Mouse (Mus musculus) cerebral cortex, adult 2 months (tissue): ENCODE data around the gene Otud7a.

Source experiments
- WGBS: fragments of 180-500 bp; shearing (Covaris S2); methylation state at CpG from one replicate; pipeline ENCODE4 v1.1.7; 2018; 5-methylcytosine and 5-hydroxymethylcytosine counted together

Otud7a gene

DNA sequence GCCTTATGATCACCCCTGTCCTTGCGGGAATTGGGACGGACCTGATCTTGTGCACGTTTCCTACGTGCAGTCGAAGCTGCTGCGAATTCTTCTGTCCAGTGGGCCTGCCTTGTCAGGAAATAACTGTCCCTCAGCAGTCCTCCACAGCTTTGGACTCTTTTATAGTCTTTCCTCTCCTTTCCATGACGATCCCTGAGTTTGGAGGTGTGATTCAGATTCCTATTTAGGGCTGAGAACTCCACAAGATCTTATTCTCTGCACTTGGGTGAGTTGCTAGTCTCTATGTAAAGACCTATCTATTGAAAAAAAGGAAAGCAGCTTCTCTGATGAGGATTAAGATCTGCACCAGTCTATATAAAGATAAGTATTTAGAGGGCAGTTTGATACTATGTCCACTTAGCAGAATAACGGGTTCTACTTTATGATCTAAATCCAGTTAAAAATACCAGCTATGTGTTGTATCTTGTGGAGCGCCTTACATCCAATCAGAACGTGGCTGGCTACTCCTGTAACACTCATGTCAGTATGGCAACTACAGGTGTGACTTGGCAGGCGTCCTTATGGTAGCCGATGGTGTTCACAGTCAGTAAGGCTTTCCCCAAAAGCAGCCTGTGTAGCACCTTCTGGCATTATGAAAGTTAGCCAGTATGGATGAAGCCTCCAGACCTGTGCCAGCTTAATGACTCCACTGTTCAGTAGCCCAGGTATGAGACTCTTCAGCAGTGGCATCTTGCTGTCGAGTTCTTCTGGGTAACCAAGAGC lies 274.8 kb downstream of the Otud7a start:
- 60% methylated on average over 13 of the region's 13 CpGs for WGBS

DNA sequence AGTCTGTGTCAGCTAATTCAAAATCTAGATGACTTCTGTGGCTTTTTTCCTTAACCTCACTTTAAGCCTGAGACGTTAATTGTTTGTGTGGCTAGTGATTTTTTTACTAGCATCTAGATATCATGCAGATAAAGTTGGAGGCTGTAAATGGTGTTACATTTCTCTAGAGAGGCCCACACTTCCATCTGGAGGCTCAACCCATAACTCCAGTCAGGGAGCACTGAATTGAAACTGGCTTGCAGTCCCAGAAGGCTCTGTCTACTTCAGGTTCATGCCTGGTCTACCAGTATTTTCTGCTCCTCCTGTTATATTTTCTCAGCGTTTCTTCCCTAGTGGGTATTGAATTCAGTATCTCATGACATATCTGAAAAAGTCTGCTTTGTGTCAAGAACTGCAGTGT lies 276.1 kb downstream of the Otud7a start:
- 30% methylated on average over 2 of the region's 2 CpGs for WGBS

DNA sequence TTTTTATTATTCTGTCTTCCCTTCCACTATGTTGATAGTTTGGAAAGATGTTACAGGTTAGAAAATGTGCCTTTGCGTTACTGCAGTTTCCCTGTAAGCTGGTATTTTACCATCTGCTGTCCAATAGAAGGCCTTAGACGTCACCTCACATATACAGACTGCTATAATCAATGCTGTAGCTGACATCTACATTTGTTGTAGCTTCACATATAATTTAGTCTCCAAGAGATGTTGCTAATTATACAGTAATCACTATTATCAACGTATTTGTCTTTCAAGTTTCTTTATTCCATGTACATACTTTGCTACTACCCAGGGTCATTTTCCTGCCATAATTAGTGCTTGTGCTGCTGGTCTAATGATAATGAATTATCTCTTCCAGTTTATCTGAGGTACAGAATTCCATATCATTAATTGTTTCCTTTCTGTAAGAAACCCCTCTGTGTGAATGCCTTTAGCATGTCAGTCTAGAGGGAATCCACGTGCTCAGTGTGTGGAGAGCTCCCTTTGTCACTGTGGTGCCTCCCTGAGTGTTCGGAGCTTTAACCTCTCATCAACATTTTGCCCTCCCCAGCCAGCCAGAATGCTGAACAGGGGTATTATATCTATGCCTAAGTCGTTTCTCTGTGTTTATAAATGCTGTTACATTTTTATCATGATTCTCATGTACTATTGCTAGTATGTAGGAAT lies 280.6 kb downstream of the Otud7a start:
- 68% methylated on average over 6 of the region's 6 CpGs for WGBS

DNA sequence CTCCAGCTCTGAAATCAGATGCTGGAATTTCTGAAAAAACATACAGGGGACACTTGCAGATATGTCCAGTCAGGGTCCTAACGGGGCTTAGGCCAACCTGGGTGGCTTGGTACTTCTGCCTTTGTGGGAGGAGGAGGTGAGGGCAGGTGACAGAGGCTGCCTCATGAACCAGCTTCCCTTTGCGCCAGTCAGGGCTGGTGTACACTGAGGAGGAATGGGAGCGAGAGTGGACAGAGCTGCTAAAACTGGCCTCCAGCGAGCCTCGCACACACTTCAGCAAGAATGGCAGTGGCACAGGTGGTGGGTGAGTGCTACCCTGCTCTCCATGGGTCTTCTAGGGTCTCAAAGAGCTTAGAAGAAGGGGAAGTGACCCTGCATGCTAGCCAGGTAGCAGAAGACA lies 285.1 kb downstream of the Otud7a start:
- WGBS = 94% methylated on average over 5 of the region's 5 CpGs

DNA sequence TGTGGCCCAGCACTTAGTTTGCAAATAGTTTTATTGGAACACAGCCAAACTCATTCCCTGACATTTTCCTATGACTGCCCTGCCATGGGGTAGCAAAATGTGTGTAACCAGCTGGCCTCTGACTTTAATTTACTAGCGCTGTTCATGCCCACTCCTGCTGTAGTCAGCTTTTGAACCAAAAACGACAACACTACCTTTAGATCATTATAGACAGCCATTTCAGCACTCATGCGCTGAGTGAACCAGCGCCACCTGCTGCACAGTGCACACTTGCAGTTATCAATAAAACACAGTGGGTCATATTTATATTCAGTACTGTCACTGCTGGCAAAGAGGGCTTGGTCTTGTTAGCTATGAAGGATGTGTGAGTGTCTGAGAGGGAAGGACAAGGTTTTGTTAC lies 293.2 kb downstream of the Otud7a start:
- WGBS = 37% methylated on average over 4 of the region's 4 CpGs

DNA sequence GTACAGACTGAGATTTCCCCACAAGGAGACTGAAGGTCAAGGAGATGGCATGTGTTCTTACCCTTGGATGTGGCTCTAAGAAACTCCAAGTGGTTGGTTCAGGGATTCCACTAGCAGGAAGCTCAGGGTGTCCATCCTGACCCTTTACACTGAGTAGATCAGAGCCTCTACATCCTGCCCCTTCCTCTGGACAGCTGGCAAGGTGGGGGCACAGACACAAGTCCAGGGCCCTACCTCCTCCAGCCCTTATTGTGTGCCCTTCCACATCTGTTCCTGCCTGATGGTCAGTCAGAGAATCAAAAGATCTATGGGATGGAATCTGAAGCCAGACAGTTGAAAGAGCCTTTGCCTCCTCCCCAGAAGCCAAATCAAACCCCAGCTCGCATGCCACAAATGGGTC lies 293.6 kb downstream of the Otud7a start:
- 91% methylated on average over 1 of the region's 1 CpGs for WGBS

DNA sequence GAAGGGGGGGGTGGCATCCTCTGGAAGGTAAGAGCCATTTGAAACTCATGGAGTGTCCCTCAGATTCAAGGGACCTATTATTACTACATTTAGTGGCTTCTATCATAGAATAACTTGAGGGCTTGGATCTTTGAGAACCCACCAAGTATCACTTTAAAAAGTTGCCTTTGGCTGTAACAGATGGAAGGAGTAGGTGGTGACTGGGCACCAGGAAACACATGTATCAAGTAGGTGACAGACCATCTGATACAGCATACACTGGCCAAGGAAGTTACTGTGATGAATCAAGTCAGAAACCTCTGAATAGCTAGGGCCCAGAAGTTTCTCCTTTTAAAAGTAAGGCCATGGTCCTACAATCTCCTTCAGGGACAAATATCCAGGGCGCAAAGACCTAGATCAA lies 298.6 kb downstream of the Otud7a start:
- 92% methylated on average over 1 of the region's 1 CpGs for WGBS

DNA sequence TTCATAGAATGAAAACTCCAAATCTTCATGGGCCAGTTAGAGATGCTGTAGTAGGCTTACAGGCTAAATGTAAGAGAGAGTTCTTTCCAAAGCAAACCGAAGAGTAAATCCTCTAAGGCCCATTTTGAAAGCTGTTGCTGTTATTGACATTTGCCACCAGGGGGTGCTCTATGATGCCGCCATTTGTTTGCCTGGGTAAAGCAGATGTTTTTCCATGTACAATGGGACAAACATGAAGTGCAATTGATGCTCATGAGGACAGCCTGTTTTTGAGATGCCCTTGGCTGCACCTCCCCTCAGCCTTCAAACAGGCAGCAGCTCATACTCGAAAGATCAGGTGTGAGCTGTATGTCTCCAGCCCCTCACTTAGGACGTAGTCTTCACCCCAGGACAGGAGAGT lies 307.5 kb downstream of the Otud7a start:
- 37% methylated on average over 4 of the region's 4 CpGs for WGBS

DNA sequence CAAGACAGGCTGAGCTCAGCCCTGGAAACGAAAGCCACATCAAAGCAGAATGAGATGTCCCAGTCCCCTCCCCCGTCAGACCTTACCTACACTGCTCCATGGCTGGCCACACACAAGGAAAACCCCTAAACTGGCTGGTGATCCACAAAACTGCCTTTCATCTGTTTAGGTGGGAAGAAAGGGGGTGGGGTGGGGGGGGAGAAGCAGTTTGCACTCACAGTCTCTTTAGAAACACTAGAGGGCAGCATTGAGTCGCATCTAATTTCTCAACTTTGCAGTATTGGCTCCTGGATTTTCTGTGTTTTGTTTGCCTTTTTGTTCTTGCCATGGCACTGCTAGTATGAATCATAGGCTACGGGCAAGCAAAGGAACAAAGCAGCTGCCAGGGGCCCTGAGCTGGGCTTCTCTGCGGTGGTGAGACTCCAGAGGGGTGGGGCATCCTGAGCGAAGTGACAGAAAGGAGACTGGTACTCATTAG lies 308.8 kb downstream of the Otud7a start:
- WGBS = 10% methylated on average over 6 of the region's 6 CpGs

DNA sequence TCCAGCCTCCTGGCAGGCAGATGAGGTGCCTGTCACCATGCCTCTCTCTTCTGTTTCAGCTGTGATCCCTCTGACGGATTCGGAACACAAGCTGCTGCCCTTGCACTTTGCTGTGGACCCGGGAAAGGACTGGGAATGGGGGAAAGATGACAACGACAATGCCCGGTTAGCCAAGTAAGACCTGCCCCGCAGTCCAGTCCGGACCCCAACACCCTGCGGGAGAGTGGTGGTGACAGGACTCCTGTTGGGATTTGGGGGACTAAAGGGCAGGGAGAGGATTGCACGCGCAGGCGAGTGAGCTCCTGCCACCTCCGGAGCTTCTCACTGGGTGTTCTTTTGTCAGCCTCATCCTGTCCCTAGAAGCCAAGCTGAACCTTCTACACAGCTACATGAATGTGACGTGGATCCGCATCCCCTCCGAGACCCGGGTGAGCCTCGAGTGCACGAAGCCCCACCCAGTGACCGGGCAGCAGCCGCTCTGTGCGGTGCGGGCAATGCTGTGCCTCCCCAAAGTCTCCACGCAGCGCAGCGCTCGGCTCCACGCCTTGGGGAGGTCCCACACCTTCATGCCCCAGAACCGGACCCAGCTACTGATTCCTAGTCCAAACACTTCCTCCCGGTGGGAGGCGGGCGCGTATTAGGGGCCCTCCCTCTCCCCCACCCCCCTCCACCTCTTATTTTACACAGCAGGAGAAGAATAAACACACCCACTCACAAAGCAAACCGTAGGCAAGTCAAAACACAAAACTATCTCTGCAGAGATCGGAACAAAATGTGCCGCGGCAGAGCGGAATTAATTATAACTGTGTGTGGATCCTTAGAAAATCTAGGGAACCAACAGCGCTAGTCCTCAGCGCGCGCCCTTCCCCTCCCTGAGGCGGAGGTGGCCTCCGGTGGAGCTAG lies 310.3 kb downstream of the Otud7a start:
- WGBS = 16% methylated on average over 43 of the region's 43 CpGs

DNA sequence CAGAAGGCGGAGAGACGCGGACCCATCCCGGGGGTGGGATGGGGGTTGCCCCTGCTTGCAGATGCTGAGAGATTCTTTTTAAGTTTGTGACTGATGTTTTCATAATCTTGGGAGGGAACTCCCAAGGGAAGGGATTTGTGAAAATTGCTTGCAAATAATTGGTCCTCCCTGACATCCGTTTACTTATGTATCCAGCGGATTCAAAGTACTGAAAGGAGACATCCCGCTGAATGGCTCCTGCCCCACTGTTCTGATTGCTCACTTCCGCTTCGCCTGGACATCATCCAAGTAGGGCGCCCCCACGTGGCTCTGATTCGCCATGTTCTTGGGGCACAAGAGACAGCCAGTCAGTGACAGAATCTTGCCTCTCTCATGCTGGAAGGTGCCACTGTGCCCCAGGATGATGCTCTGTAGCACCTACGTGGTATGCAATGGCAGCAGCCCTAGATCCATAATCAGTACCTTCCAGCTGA lies 311.0 kb downstream of the Otud7a start:
- 8% methylated on average over 13 of the region's 13 CpGs for WGBS

DNA sequence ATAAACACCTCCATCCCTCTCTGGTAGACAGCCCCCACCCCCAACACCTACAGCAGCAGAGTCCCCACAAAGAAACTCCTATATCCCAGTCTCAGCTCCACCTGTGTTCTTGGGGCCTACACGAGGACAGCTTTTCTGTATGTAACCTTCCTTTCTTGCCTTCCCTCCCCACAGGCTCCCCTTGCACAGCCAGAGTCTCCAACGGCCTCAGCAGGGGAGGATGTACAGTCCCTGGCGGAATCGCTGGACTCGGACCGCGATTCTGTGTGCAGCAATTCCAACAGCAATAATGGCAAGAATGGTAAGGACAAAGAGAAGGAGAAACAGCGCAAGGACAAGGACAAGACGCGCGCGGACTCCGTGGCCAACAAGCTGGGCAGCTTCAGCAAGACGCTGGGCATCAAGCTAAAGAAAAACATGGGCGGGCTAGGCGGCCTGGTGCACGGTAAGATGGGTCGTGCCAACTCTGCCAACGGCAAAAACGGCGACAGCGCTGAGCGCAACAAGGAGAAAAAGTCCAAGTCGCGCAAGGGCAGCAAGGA lies 312.7 kb downstream of the Otud7a start:
- WGBS = 53% methylated on average over 25 of the region's 25 CpGs

DNA sequence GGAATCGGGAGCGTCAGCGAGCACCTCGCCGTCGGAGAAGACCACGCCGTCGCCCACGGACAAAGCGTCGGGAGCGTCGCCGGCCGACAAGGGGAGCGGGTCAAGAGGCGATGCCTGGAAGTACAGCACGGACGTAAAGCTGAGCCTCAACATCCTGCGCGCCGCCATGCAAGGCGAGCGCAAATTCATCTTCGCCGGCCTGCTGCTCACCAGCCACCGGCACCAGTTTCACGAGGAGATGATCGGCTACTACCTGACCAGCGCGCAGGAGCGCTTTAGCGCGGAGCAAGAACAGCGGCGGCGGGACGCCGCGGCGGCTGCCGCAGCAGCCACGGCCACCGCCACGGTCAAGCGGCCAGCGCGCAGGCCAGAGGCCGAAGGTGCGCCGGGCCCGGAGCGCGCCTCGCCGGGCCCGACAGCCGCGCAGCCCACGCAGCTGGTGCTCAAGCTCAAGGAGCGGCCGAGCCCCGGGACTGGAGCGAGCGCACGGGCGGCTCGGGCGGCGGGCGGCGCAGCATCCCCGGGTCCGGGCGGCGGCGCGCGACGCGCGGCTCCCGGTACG lies 313.2 kb downstream of the Otud7a start:
- WGBS = 14% methylated on average over 85 of the region's 85 CpGs

DNA sequence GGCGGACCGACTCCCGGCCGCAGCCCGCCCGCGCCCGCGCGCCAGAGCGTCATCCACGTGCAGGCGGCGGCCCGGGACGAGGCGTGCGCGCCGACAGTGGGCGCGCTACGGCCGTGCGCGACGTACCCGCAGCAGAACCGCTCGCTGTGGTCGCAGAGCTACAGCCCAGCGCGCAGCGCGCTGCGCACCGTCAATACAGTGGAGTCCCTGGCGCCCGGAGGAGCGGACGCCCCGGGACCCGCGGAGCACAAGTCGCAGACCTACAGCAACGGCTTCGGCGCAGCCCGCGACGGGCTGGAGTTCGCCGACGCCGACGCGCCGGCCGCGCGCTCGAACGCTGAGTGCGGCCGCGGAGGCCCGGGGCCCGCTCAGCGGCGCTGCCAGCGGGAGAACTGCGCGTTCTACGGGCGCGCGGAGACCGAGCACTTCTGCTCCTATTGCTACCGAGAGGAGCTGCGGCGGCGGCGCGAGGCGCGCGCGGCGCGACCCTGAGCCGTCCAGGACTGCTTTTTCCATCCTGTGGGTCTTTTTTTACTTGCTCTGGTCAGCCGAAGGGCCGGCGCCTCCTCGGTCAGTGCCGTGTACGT lies 313.8 kb downstream of the Otud7a start:
- 13% methylated on average over 97 of the region's 97 CpGs for WGBS

DNA sequence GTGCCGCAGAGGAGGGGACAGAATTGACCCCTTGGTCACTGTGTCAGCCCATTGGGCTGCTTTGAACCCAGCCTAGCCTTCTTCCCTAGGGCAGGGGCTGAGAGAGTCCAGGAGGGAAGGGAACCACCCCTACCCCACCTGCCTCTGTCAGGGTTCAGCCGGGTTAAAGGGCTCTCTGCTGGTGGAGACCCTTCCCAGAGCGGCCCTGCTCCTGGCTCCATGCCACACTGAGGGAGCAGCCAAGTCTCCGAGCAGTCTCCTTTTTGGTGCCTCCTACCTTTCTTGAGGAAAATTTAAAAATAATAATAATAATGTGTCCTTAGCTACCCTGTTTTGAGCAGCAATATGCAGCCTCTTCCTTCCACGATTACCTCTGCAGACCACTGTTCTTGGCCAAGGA lies 315.1 kb downstream of the Otud7a start:
- WGBS = 49% methylated on average over 5 of the region's 5 CpGs

DNA sequence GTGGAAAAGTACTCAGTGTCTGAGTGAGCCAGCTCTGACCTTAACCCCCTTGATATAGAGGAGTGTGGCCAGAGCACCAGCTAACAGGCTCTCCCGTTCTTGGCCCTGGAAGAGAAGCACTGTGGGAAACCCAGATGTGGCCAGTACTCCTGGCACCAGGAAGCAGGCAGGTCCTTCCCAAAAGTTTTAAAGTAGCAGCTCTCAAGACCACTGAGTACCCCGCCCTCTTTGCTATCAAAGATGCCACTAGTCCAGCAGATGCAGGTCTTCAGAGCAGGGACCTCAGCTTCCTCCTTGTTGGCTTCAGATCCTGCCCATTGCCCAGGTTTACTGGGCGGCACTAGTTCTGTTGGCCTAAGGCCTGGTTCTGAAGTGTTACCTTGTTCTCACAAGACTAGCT lies 318.0 kb downstream of the Otud7a start:
- WGBS = 96% methylated on average over 3 of the region's 3 CpGs

DNA sequence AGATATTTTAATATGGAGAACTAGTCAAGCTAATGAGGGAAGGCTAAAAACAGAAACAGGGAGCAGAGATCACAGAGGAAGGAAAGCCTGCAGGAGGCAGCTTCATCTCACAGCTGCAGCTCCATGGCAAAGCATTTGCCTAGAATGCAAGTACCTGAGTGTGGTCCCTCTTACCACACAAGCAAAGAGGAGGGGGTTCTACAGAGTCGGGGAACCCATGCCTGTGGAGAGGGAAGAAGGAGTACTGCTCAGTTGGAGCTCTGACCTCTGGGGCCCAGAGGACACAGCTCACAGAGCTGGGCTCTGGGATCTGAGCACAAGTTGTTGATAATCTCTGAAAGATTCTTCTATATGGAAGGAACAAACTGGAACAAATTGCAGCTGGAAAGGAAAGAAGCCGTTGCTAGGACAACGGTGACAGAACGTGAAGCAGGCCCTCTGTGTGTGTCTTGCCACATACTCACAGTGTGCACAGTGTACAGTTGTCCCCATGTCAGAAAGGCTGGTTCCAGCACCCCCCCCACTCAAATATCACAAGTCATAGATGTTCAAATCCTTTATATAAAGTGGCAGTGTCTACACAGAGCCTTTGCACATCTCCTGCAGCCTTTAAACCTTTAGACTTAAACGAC lies 324.0 kb downstream of the Otud7a start:
- 36% methylated on average over 5 of the region's 5 CpGs for WGBS

DNA sequence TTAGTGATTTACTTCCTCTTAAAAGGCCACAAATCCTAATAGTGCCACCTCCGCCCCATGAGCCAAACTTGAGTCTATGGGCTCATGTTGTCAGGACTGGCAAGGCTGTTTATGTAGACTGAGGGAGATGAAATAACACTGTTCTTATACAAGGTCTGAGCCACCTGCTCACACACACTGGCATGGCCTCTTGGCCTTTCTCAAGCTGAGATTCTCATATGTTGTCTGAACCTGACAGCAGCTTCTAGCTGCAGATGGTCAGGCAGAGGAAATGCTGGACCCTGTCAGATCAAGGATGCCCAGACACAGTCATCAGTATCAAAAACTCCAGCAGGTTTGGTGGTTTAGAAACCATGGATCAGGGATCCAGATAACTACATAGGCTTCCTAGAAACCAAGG lies 328.7 kb downstream of the Otud7a start:
- WGBS = 100% methylated on average over 1 of the region's 1 CpGs

DNA sequence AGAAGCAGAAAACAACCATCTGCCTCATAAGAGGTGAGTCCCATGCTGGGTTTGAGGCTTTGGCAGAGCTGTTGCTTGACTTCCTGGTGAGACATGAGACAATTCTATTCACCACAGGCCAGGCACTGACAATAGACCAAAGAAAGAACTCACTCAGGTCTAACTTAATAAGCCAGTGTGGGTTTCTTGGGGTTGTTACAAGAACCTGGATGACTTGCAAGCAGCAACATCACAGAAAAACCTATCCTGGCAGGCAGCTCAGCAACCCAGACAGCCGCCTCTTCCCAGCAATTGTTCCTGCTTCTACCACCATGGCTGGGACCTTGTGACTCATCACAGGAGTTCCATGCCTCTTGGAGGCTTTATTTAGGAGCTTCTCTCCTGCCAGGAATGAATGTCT lies 329.7 kb downstream of the Otud7a start:
- 41% methylated on average over 1 of the region's 1 CpGs for WGBS

DNA sequence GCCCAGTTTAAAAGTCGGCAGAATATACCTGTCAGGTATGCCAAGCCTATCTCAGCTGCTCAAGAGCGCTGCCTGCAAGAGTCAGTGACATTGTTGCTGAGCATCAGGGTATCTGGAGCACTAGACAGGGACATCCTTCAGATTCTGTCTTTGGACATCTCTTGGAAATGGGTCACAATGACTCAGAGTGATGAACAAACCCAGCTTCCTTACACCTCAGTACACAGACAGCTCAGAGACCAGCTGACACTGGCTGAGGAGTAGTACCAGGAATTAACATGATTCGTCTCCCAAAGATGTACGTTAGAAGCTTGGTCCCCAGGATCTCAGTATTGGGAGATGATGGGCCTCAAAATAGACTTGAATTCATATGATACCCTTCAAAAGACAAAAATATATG lies 332.8 kb downstream of the Otud7a start:
- 68% methylated on average over 4 of the region's 4 CpGs for WGBS

DNA sequence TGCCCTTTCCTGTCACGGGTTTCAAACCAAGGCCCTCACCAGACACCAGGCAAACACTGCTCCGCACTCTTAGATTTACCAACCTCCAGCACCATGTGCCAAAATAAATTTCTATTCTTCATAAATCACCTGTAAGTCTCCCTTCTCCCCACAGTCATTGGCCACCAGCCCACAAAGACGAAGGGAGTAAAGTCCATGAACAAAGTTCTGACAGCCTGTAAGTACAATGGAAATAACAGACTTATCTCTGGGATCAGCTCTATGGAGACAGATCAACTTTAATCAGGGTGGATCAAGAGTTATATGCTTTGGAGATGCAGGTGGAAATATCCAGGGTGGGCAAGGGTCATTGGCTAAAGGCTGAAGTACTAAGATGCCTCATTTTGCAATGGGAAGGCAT lies 336.3 kb downstream of the Otud7a start:
- 95% methylated on average over 3 of the region's 3 CpGs for WGBS
